Mouse (Mus musculus) neural tube, embryonic 12.5 days (tissue): Measurements from ENCODE around the gene Olfr826. TPM values are rescaled to one million over a fixed set of nuclear protein-coding genes. Genes with fewer than 3 reads are reported as not detected.
"Not testable (repeated sequence)": the region's sequence is repeated elsewhere in the genome, so short reads cannot be mapped to it uniquely, and the experiment has no call there.

Source experiments
- ATAC-seq: fragments of 200-750 bp; cut with Nextera tagmentation; 2 replicates; pipeline ENCODE4 v1.8.0; 2017; ENCODE audit warnings: low read depth, mild to moderate bottlenecking, moderate TSS enrichment, moderate library complexity; ENCODE audit not compliant: low FRiP score
- H3K27ac ChIP-seq: fragments of 300-500 bp; sonication (generic); 2 replicates; pipeline ENCODE4 v1.5.1; 2016
- H3K27me3 ChIP-seq: fragments of 300-500 bp; sonication (generic); replicated peaks from 2 replicates; pipeline ENCODE4 v1.6.1; 2016; ENCODE audit warnings: mild to moderate bottlenecking
- H3K36me3 ChIP-seq: fragments of 300-500 bp; sonication (generic); 2 replicates; pipeline ENCODE4 v1.6.1; 2016; ENCODE audit warnings: mild to moderate bottlenecking
- H3K4me1 ChIP-seq: fragments of 300-500 bp; sonication (generic); 2 replicates; pipeline ENCODE4 v1.6.1; 2016
- H3K4me2 ChIP-seq: fragments of 300-500 bp; sonication (generic); replicated peaks from 2 replicates; pipeline ENCODE4 v1.6.1; 2016; ENCODE audit warnings: mild to moderate bottlenecking
- H3K4me3 ChIP-seq: fragments of 300-500 bp; sonication (generic); 2 replicates; pipeline ENCODE4 v1.5.1; 2016
- H3K9ac ChIP-seq: fragments of 300-500 bp; sonication (generic); 2 replicates; pipeline ENCODE4 v1.6.1; 2016; ENCODE audit warnings: mild to moderate bottlenecking
- H3K9me3 ChIP-seq: fragments of 300-500 bp; sonication (generic); 2 replicates; pipeline ENCODE4 v1.6.1; 2016; ENCODE audit warnings: mild to moderate bottlenecking
- WGBS: fragments of 180-500 bp; shearing (Covaris S2); methylation state at CpG from one replicate; pipeline ENCODE4 v1.1.7; 2016; 5-methylcytosine and 5-hydroxymethylcytosine counted together
- polyA plus RNA-seq: library from polyadenylated mRNA; unstranded; fragments of >200 nt; fragmentation: Nextera tagmentation; extraction: Ambion mirVana; gene quantifications from 2 replicates; pipeline ENCODE4 v1.2.1, GENCODE M21; 2016

Olfr826 gene
- polyA plus RNA-seq: not detected in 2 replicates

- H3K27ac ChIP-seq: no peak within 1 kb of the TSS
- no peaks in the 10 kb centered on the region for H3K36me3 ChIP-seq
- H3K4me1 ChIP-seq: no peaks in the 10 kb centered on the region
- no peaks in the 10 kb centered on the region for H3K27me3 ChIP-seq
- no peak for ATAC-seq
- no peak within 1 kb of the TSS for H3K4me2 ChIP-seq
- 89% methylated on average over 1 of the region's 1 CpGs for WGBS
- no peak within 1 kb of the TSS for H3K9ac ChIP-seq
- no peak within 1 kb of the TSS for H3K4me3 ChIP-seq
- H3K9me3 ChIP-seq: no peaks in the 10 kb centered on the region
Observed at GRCm38 (mm10) chr10:130184086-130184485, at the start of gene Olfr826. TSS of gene Olfr826 (minus strand) at chr10:130184186.

GRCm38 (mm10) chr10:130232117-130232516 lies 48.1 kb upstream of the Olfr826 start:
- 61% methylated on average over 1 of the region's 1 CpGs for WGBS
- no peak overlapping the region for H3K27ac ChIP-seq
- no peak for ATAC-seq
- H3K27me3 ChIP-seq: no peaks in the 10 kb centered on the region
- H3K9me3 ChIP-seq: no peaks in the 10 kb centered on the region
- no peaks in the 10 kb centered on the region for H3K36me3 ChIP-seq
- no peak overlapping the region for H3K9ac ChIP-seq
- H3K4me1 ChIP-seq: no peaks in the 10 kb centered on the region
- no peak overlapping the region for H3K4me3 ChIP-seq
- no peak overlapping the region for H3K4me2 ChIP-seq

GRCm38 (mm10) chr10:130229584-130229983 lies 45.6 kb upstream of the Olfr826 start:
- WGBS: 87% methylated on average over 5 of the region's 5 CpGs

GRCm38 (mm10) chr10:130228246-130228645 lies 44.3 kb upstream of the Olfr826 start:
- H3K4me3 ChIP-seq: no peak overlapping the region
- WGBS: 0% methylated on average over 1 of the region's 1 CpGs
- no peaks in the 10 kb centered on the region for H3K27me3 ChIP-seq
- H3K27ac ChIP-seq: no peak overlapping the region
- no peaks in the 10 kb centered on the region for H3K4me1 ChIP-seq
- no peaks in the 10 kb centered on the region for H3K36me3 ChIP-seq
- ATAC-seq: peak; percentile 90
- no peak overlapping the region for H3K9ac ChIP-seq
- H3K4me2 ChIP-seq: no peak overlapping the region
- H3K9me3 ChIP-seq: no peaks in the 10 kb centered on the region

More at GRCm38 (mm10) chr10:130229584-130229983, 45.6 kb upstream of the Olfr826 start:
- no peaks in the 10 kb centered on the region for H3K27me3 ChIP-seq
- no peak overlapping the region for H3K27ac ChIP-seq
- no peak overlapping the region for H3K4me3 ChIP-seq
- H3K36me3 ChIP-seq: no peaks in the 10 kb centered on the region
- H3K4me1 ChIP-seq: no peaks in the 10 kb centered on the region
- no peak overlapping the region for H3K9ac ChIP-seq
- no peak for ATAC-seq
- no peak overlapping the region for H3K4me2 ChIP-seq
- H3K9me3 ChIP-seq: no peaks in the 10 kb centered on the region

GRCm38 (mm10) chr10:130225034-130225433 lies 41.0 kb upstream of the Olfr826 start:
- Histone ChIP-seq H3K36me3 (no peaks in the 10 kb centered on the region), H3K9me3 (no peaks in the 10 kb centered on the region), H3K27me3 (no peaks in the 10 kb centered on the region), H3K4me1 (no peaks in the 10 kb centered on the region), H3K9ac (no peak overlapping the region), H3K4me2 (no peak overlapping the region), H3K4me3 (no peak overlapping the region), H3K27ac (no peak overlapping the region)
- ATAC-seq: no peak
- 81% methylated on average over 3 of the region's 3 CpGs for WGBS

GRCm38 (mm10) chr10:130214303-130214702 lies 30.3 kb upstream of the Olfr826 start, which contains the start of gene Olfr827:
TSS of gene Olfr827 (minus strand) at chr10:130214403.
- no peaks in the 10 kb centered on the region for H3K36me3 ChIP-seq
- no peaks in the 10 kb centered on the region for H3K27me3 ChIP-seq
- WGBS: 86% methylated on average over 1 of the region's 1 CpGs
- no peak within 1 kb of the TSS for H3K4me3 ChIP-seq
- no peak within 1 kb of the TSS for H3K9ac ChIP-seq
- no peak within 1 kb of the TSS for H3K4me2 ChIP-seq
- H3K9me3 ChIP-seq: no peaks in the 10 kb centered on the region
- no peak for ATAC-seq
- H3K4me1 ChIP-seq: no peaks in the 10 kb centered on the region
- H3K27ac ChIP-seq: no peak within 1 kb of the TSS

GRCm38 (mm10) chr10:130166666-130167065 lies 17.3 kb downstream of the Olfr826 start, which contains the start of gene Olfr825:
TSS of gene Olfr825 (minus strand) at chr10:130166766.
- Histone ChIP-seq H3K27ac (no peak within 1 kb of the TSS), H3K9me3 (no peaks in the 10 kb centered on the region), H3K9ac (no peak within 1 kb of the TSS), H3K4me3 (no peak within 1 kb of the TSS), H3K36me3 (no peaks in the 10 kb centered on the region), H3K27me3 (no peaks in the 10 kb centered on the region), H3K4me2 (no peak within 1 kb of the TSS), H3K4me1 (no peaks in the 10 kb centered on the region)
- no peak for ATAC-seq

- Histone ChIP-seq H3K4me3 (no peak overlapping the region), H3K36me3 (no peaks in the 10 kb centered on the region), H3K27me3 (no peaks in the 10 kb centered on the region), H3K4me2 (no peak overlapping the region), H3K9ac (no peak overlapping the region), H3K4me1 (no peaks in the 10 kb centered on the region), H3K9me3 (no peaks in the 10 kb centered on the region), H3K27ac (no peak overlapping the region)
- no peak for ATAC-seq
Observed at GRCm38 (mm10) chr10:130165196-130165595, 18.8 kb downstream of the Olfr826 start.

- H3K4me2 ChIP-seq: no peak overlapping the region
- no peaks in the 10 kb centered on the region for H3K36me3 ChIP-seq
- no peak overlapping the region for H3K27ac ChIP-seq
- no peaks in the 10 kb centered on the region for H3K4me1 ChIP-seq
- no peak for ATAC-seq
- no peak overlapping the region for H3K4me3 ChIP-seq
- H3K27me3 ChIP-seq: no peaks in the 10 kb centered on the region
- no peaks in the 10 kb centered on the region for H3K9me3 ChIP-seq
- 80% methylated on average over 5 of the region's 5 CpGs for WGBS
- no peak overlapping the region for H3K9ac ChIP-seq
Observed at GRCm38 (mm10) chr10:130144121-130144520, 39.9 kb downstream of the Olfr826 start.

GRCm38 (mm10) chr10:130142481-130142880 lies 41.5 kb downstream of the Olfr826 start:
- H3K27me3 ChIP-seq, H3K4me1 ChIP-seq, H3K9ac ChIP-seq, H3K36me3 ChIP-seq, H3K9me3 ChIP-seq, H3K27ac ChIP-seq, H3K4me2 ChIP-seq, ATAC-seq, H3K4me3 ChIP-seq: not testable (repeated sequence)
- 90% methylated on average over 5 of the region's 5 CpGs for whole genome bisulfite sequencing

- Histone ChIP-seq H3K4me3 (no peak overlapping the region), H3K36me3 (no peaks in the 10 kb centered on the region), H3K4me1 (no peaks in the 10 kb centered on the region), H3K4me2 (no peak overlapping the region), H3K27me3 (no peaks in the 10 kb centered on the region), H3K27ac (no peak overlapping the region), H3K9me3 (no peaks in the 10 kb centered on the region), H3K9ac (no peak overlapping the region)
- no peak for ATAC-seq
Observed at GRCm38 (mm10) chr10:130134811-130135210, 49.2 kb downstream of the Olfr826 start.

GRCm38 (mm10) chr10:130129900-130130299 lies 54.1 kb downstream of the Olfr826 start, which contains the start of gene Olfr824:
TSS of gene Olfr824 (minus strand) at chr10:130130000.
- not testable (repeated sequence) for ATAC-seq, H3K9ac ChIP-seq, H3K4me3 ChIP-seq, H3K27ac ChIP-seq, H3K36me3 ChIP-seq, H3K9me3 ChIP-seq, H3K4me2 ChIP-seq, H3K4me1 ChIP-seq, H3K27me3 ChIP-seq
